ENCODE assay signal across 21 mouse cellular contexts in genomic region chr6:5230261-5230660, GRCm38 (mm10). TPM values are rescaled to one million over a fixed set of nuclear protein-coding genes. Genes with fewer than 3 reads are reported as not detected.
"Had no signal": no experiment of that assay in that cellular context is flagged by ENCODE, and none has a peak within 500 bp of the region (broad histone marks: within the 10 kb centered on the region; RNA-seq: fewer than 3 reads in every experiment).

No protein-coding gene starts in this region.

- H3K4me1 ChIP-seq: limb, embryonic 13.5 days; liver, embryonic 15.5 days; midbrain, embryonic 10.5 days; neural tube, embryonic 15.5 days had no signal

- H3K9me3 ChIP-seq: limb, embryonic 13.5 days; liver, embryonic 15.5 days; midbrain, embryonic 10.5 days; neural tube, embryonic 15.5 days had no signal

- H3K4me2 ChIP-seq: limb, embryonic 13.5 days; liver, embryonic 11.5 days; liver, embryonic 15.5 days; lung, embryonic 14.5 days; neural tube, embryonic 15.5 days had no signal

- H3K36me3 ChIP-seq: limb, embryonic 13.5 days; midbrain, embryonic 10.5 days; neural tube, embryonic 15.5 days had no signal

- H3K9ac ChIP-seq: limb, embryonic 13.5 days; liver, embryonic 15.5 days; lung, embryonic 14.5 days; neural tube, embryonic 15.5 days had no signal

- H3K27me3 ChIP-seq: limb, embryonic 13.5 days; liver, embryonic 15.5 days; neural tube, embryonic 15.5 days had no signal

- DNase-seq: left cerebral cortex, postnatal 4 days; lung, embryonic 14.5 days; lung, postnatal 10 days; lung, postnatal 4 days; midbrain, embryonic 14.5 days; right cerebral cortex, adult 18-20 months; thymus, postnatal 14 days had no signal

- H3K4me3 ChIP-seq: limb, embryonic 13.5 days; liver, embryonic 15.5 days; midbrain, embryonic 10.5 days; myocyte; neural tube, embryonic 15.5 days had no signal

- H3K27ac ChIP-seq: kidney, postnatal 0 days; limb, embryonic 13.5 days; liver, embryonic 15.5 days; midbrain, embryonic 10.5 days; neural tube, embryonic 15.5 days; stomach, postnatal 0 days had no signal

RNA-seq across cellular contexts. Expression of gene Pon1, which starts 36.5 kb away (rescaled TPM):
- total RNA-seq: layer of hippocampus, adult 8-10 months; left cerebral cortex, adult 18-20 months; left cerebral cortex, postnatal 10 days; left cerebral cortex, postnatal 4 days; megakaryocyte, adult 5-6 weeks had no signal
- polyA plus RNA-seq: intestine, embryonic 14.5 days; limb, embryonic 13.5 days; lung, embryonic 14.5 days; midbrain, embryonic 10.5 days; midbrain, embryonic 14.5 days; myocyte; neural tube, embryonic 11.5 days; neural tube, embryonic 15.5 days had no signal
